Mouse (Mus musculus) lung, adult 2 months (tissue): ENCODE results near the gene Ptch2.

Source experiments
- CTCF ChIP-seq: fragments of 200-500 bp; IDR thresholded peaks from 2 replicates; pipeline ENCODE4 v1.5.1; 2011; ENCODE audit warnings: mild to moderate bottlenecking, low read length, control low read depth; ENCODE audit not compliant: insufficient read depth
- POLR2A ChIP-seq: fragments of 200-500 bp; IDR thresholded peaks from 2 replicates; pipeline ENCODE4 v1.6.1; 2011; ENCODE audit warnings: low read depth, mild to moderate bottlenecking, control low read depth, low read length, borderline replicate concordance; ENCODE audit errors: extremely low read depth

- no peak for TF ChIP-seq POLR2A
- TF ChIP-seq CTCF, result no peak
Observed at GRCm38 (mm10) chr4:117152714-117153113, 56.8 kb downstream of the Ptch2 start.
